25 mouse cellular contexts compared by ENCODE assay signal in genomic region chr8:26503918-26504317, GRCm38 (mm10).
DNase-seq lines count a peak whose midpoint lies in the region; ATAC-seq and TF ChIP-seq lines count a peak whose summit lies in the region.
"Had no signal": no experiment of that assay in that cellular context is flagged by ENCODE, and none has a peak within 500 bp of the region (broad histone marks: within the 10 kb centered on the region; RNA-seq: fewer than 3 reads in every experiment).

No protein-coding gene starts in this region.

- no peak for TF ChIP-seq CTCF in E14TG2a.4 (conservative IDR thresholded peaks at IDR 0.05; ENCODE audit: low read length)

- peak overlapping the region; percentile 31; the same call in 1 of the 2 replicates for H3K27ac ChIP-seq in hindbrain, embryonic 12.5 days
- no peak overlapping the region for H3K27ac ChIP-seq in hindbrain, embryonic 13.5 days
- 0 out of 2 replicates have a peak overlapping the region, but pooled peaks have one; percentile 35 for H3K27ac ChIP-seq in embryonic facial prominence, embryonic 10.5 days (replicated peaks)
- no peak overlapping the region for H3K27ac ChIP-seq in stomach, embryonic 16.5 days (ENCODE audit: low read length)
- H3K27ac ChIP-seq: heart, embryonic 13.5 days; limb, embryonic 12.5 days; liver, embryonic 12.5 days; midbrain, embryonic 12.5 days; neural tube, embryonic 12.5 days had no signal

- no peak for ATAC-seq in hindbrain, embryonic 12.5 days (ENCODE audit: low FRiP score)
- ATAC-seq in hindbrain, embryonic 13.5 days (ENCODE audit: low FRiP score): no peak
- ATAC-seq in stomach, embryonic 16.5 days (ENCODE audit: insufficient read depth, low FRiP score): 0 out of 2 replicates have a peak, but pooled peaks have one; percentile 4
- ATAC-seq: CD4-positive, CD25-positive, alpha-beta regulatory T cell, adult 4 months; forebrain, embryonic 16.5 days; liver, embryonic 12.5 days; liver, postnatal 0 days had no signal

- WGBS in hindbrain, embryonic 12.5 days: 60% methylated on average over 4 of the region's 4 CpGs
- 53% methylated on average over 4 of the region's 4 CpGs for WGBS in hindbrain, embryonic 13.5 days
- 78% methylated on average over 4 of the region's 4 CpGs for WGBS in embryonic facial prominence, embryonic 10.5 days
- 20% methylated on average over 4 of the region's 4 CpGs for WGBS in stomach, embryonic 16.5 days

- H3K36me3 ChIP-seq in hindbrain, embryonic 12.5 days: no peaks in the 10 kb centered on the region
- no peaks in the 10 kb centered on the region for H3K36me3 ChIP-seq in hindbrain, embryonic 13.5 days
- H3K36me3 ChIP-seq in E14TG2a.4 (ENCODE audit: insufficient read depth, low read length): no peaks in the 10 kb centered on the region
- no peaks in the 10 kb centered on the region for H3K36me3 ChIP-seq in embryonic facial prominence, embryonic 10.5 days (replicated peaks)
- H3K36me3 ChIP-seq in stomach, embryonic 16.5 days (ENCODE audit: control insufficient read depth, insufficient read depth, low read length): no peaks in the 10 kb centered on the region
- H3K36me3 ChIP-seq: heart, embryonic 13.5 days; limb, embryonic 12.5 days; liver, embryonic 12.5 days; midbrain, embryonic 12.5 days; neural tube, embryonic 12.5 days had no signal

- peaks cover 17% of the 10 kb centered on the region for H3K4me1 ChIP-seq in hindbrain, embryonic 12.5 days
- peaks cover 30% of the 10 kb centered on the region for H3K4me1 ChIP-seq in hindbrain, embryonic 13.5 days (replicated peaks)
- 0 out of 2 replicates have a peak, but pooled peaks cover 5% of the 10 kb centered on the region for H3K4me1 ChIP-seq in E14TG2a.4 (replicated peaks; ENCODE audit: low read depth, low read length)
- peaks cover 35% of the 10 kb centered on the region for H3K4me1 ChIP-seq in embryonic facial prominence, embryonic 10.5 days
- peaks cover 8% of the 10 kb centered on the region; the same call in 1 of the 2 replicates for H3K4me1 ChIP-seq in stomach, embryonic 16.5 days (ENCODE audit: control insufficient read depth, insufficient read depth, low read length)
- H3K4me1 ChIP-seq: liver, embryonic 12.5 days; midbrain, embryonic 12.5 days had no signal

- no peaks in the 10 kb centered on the region for H3K9me3 ChIP-seq in hindbrain, embryonic 12.5 days (replicated peaks)
- no peaks in the 10 kb centered on the region for H3K9me3 ChIP-seq in hindbrain, embryonic 13.5 days
- no peaks in the 10 kb centered on the region for H3K9me3 ChIP-seq in E14TG2a.4 (ENCODE audit: low read length)
- H3K9me3 ChIP-seq in embryonic facial prominence, embryonic 10.5 days: no peaks in the 10 kb centered on the region
- no peaks in the 10 kb centered on the region for H3K9me3 ChIP-seq in stomach, embryonic 16.5 days (replicated peaks; ENCODE audit: control insufficient read depth, low read length)
- H3K9me3 ChIP-seq: heart, embryonic 13.5 days; limb, embryonic 12.5 days; liver, embryonic 12.5 days; midbrain, embryonic 12.5 days; neural tube, embryonic 12.5 days had no signal

- no peak for DNase-seq in embryonic facial prominence, embryonic 10.5 days (ENCODE audit: low spot score)
- DNase-seq in adrenal gland, adult 8-10 months: no peak
- no peak for DNase-seq in liver
- DNase-seq: adrenal gland, postnatal 36 days; cerebellum, adult 2 months; cerebellum, postnatal 25 days; gastrocnemius, postnatal 10 days; heart, postnatal 10 days; kidney, adult 8-10 months; kidney, postnatal 10 days; liver, postnatal 0 days; lung, postnatal 36 days; thymus, postnatal 4 days had no signal

- H3K4me2 ChIP-seq in hindbrain, embryonic 12.5 days (replicated peaks): no peak overlapping the region
- H3K4me2 ChIP-seq in hindbrain, embryonic 13.5 days: no peak overlapping the region
- no peak overlapping the region for H3K4me2 ChIP-seq in stomach, embryonic 16.5 days (ENCODE audit: low read depth, low read length)
- H3K4me2 ChIP-seq: heart, embryonic 13.5 days; limb, embryonic 12.5 days; liver, embryonic 12.5 days; midbrain, embryonic 12.5 days; neural tube, embryonic 12.5 days had no signal

- H3K9ac ChIP-seq in hindbrain, embryonic 12.5 days: no peak overlapping the region
- no peak overlapping the region for H3K9ac ChIP-seq in hindbrain, embryonic 13.5 days
- H3K9ac ChIP-seq in stomach, embryonic 16.5 days (ENCODE audit: low read length): no peak overlapping the region
- H3K9ac ChIP-seq: heart, embryonic 13.5 days; limb, embryonic 12.5 days; liver, embryonic 12.5 days; liver, postnatal 0 days; midbrain, embryonic 12.5 days; neural tube, embryonic 12.5 days had no signal

- no peak overlapping the region for H3K4me3 ChIP-seq in hindbrain, embryonic 12.5 days
- no peak overlapping the region for H3K4me3 ChIP-seq in hindbrain, embryonic 13.5 days
- 0 out of 2 replicates have a peak overlapping the region, but pooled peaks have one; percentile 13 for H3K4me3 ChIP-seq in E14TG2a.4 (replicated peaks; ENCODE audit: low read length)
- H3K4me3 ChIP-seq in embryonic facial prominence, embryonic 10.5 days: no peak overlapping the region
- H3K4me3 ChIP-seq in stomach, embryonic 16.5 days (replicated peaks; ENCODE audit: low read length): no peak overlapping the region
- H3K4me3 ChIP-seq: heart, embryonic 13.5 days; limb, embryonic 12.5 days; liver, embryonic 12.5 days; midbrain, embryonic 12.5 days; myocyte; neural tube, embryonic 12.5 days had no signal

- H3K27me3 ChIP-seq in hindbrain, embryonic 12.5 days: peaks cover under 1% of the 10 kb centered on the region; the same call in 1 of the 2 replicates
- H3K27me3 ChIP-seq in hindbrain, embryonic 13.5 days: 0 out of 2 replicates have a peak, but pooled peaks cover 2% of the 10 kb centered on the region
- H3K27me3 ChIP-seq in E14TG2a.4 (ENCODE audit: insufficient read depth, low read length): peaks cover 11% of the 10 kb centered on the region
- H3K27me3 ChIP-seq in embryonic facial prominence, embryonic 10.5 days (replicated peaks; ENCODE audit: low read depth, poor library complexity, severe bottlenecking): 0 out of 2 replicates have a peak, but pooled peaks cover 4% of the 10 kb centered on the region
- H3K27me3 ChIP-seq in stomach, embryonic 16.5 days (ENCODE audit: control insufficient read depth, insufficient read depth, low read length): peaks cover 16% of the 10 kb centered on the region; the same call in 1 of the 2 replicates
- H3K27me3 ChIP-seq: liver, embryonic 12.5 days; neural tube, embryonic 12.5 days had no signal

Comparison
In these comparisons a context has a peak if more than half of its experiments do, and no peak if none do; other contexts are left out.
1. H3K27ac ChIP-seq: peak in hindbrain, embryonic 12.5 days (single experiment) and embryonic facial prominence, embryonic 10.5 days (single experiment); none in hindbrain, embryonic 13.5 days (single experiment) and stomach, embryonic 16.5 days (single experiment).